Mouse (Mus musculus) urinary bladder, adult 2 months (tissue): ENCODE data around the gene Fgf6. TPM values are rescaled to one million over a fixed set of nuclear protein-coding genes. Genes with fewer than 3 reads are reported as not detected.

ENCODE experiments used
- DNase-seq: peaks from one replicate; pipeline ENCODE4 v3.0.0; 2022; ENCODE audit warnings: low spot score
- polyA plus RNA-seq: library from polyadenylated mRNA; depleted of rRNA; stranded (reverse); fragments of >200 nt; gene quantifications from 2 replicates; pipeline ENCODE4 v1.2.3, GENCODE M21; 2012; rRNA removed

The Fgf6 gene
- polyA plus RNA-seq, result not detected in 2 replicates

DNA sequence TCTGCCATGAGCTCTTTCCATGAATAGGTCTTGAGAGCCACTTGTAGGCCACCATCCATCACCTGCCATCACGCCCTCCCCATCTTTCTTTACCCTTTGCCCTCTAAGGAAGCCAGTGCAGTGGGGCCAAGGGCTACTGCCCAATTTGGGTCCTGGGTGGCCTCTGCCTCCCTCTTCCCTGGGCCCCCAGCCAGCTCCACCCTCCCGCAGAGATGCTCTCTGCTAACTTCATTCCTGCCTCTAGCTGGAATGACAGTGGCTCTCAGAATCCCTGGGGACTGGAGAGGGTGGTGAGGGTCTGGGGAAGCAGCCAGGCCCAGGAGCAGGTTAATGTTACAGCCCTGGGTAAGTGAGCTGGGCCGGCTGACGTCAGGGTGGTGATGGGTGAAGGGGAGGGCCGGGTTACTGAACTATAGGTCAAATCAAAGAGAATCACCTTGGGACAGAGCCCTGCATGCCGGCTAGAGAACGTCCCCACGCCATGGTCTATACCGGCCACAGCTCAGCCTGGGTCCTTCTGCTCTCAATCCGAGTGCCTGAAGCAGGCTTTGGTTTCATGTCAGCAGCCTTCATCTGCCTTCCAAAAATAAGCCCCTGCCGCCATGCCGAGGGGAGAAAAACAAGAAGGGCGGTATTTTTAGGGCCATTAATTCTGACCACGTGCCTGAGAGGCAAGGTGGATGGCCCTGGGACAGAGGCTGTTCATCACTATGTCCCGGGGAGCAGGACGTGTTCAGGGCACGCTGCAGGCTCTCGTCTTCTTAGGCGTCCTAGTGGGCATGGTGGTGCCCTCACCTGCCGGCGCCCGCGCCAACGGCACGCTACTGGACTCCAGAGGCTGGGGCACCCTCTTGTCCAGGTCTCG is at the start of gene Fgf6:
TSS of gene Fgf6 (plus strand) at position 681 of the 865 bp plus-strand sequence.
- no peak for DNase-seq

DNA sequence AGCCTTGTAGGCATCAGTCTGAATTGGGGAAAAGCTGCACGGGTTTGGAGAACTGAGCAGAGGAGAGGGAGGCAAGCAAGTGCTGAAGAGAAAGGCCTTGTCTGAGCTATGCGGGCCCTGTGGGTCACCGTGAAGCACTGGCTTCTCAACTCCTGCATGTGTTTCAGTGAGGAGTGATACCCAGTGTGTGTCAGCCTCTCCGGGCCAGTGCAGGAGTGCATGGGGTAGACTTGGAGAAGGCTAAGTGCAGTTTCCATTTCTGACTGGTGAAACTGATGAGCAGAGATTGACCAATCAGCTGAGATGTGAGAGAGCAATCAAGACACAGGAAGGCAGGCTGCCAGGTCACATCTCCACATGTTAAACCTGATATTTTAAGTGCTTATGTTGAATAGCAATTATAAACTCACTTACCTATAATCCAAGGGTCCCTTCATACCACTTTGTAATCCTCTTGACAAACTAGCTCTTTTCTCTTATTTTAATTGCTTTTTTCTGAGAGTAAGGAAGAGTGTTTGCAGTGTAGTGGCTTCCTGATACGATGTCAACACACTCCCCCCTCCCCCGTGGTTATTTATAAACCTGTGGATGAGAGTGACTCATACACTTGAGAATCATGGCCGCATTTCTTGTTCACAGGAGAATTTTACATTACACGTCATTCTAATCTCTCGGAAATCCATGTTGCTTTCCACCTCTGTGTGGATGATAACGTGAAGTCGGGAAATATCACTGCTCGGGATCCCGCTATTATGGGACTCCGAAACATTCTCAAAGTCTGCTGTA is 49.0 kb upstream of the Fgf6 start:
- no peak for DNase-seq

DNA sequence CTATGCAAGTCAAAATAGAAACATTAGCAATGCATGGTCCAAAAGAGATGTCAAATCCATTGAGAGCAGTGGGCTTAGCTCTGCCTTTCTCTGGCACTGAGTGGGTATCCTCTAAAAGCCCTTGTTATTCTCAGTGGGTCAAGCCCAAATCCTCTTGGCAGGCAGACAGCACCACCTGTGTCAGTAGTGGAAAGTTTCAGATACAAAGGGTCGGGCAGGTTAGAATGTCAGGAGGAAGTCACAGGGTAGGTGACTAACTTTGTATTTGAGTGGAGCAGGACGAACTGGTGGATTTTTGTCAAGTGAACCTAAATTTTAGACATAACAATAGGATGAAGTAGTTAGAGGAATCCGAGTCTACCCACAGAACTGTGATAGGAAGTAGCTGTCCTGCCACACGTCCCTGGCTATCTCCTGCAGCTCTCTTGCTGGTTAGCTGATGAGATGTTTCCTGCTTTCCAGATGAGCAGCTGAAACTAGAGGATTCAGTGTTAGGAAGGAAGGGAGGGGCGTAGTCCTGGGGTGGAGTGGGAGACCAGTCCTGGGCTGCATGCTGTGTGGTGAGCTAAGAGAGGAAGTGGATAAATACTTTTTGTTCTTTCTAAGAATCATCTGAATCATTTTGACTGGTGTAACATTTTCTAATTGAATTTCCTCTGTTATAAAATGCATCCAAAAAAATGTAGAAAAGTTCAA is 33.7 kb upstream of the Fgf6 start:
- no peak for DNase-seq

DNA sequence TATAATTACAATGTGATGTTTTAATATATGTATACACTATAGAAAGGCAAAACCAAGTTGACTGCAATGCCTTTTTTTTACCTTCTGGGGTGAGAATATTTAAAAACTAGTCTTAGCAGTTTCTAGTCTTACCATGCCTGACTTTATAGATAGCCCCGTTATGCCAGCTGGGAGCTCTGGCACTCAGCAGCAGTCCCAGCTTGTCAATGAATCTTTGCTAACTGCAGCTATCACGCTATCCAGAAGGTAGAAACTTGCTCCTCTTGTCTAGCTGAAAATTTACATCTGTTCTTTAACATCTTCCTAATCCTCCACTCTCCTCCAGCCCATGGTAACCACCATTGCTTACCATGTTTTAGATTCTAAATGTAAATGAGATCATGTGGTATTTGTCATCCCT is 21.7 kb upstream of the Fgf6 start:
- no peak for DNase-seq

DNA sequence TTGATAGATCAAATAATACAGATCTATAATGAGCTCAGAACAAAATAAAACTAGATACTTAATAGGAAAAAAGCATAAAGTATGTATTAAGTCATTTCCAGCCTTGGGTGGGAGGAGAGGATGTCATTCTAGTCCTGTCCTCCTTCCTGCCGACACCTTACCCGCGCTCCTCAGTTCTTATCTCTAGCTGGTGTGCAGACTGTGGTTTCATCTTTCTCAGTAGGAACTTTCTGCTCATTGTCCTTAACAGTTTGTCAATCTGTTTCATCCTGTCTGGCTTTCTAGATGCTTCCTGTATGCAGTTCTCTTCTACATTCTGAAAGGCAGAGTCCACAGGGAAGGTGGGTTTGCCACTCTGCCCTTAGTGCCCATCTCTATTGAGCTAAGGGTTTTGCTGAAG is 19.9 kb upstream of the Fgf6 start:
- no peak for DNase-seq

DNA sequence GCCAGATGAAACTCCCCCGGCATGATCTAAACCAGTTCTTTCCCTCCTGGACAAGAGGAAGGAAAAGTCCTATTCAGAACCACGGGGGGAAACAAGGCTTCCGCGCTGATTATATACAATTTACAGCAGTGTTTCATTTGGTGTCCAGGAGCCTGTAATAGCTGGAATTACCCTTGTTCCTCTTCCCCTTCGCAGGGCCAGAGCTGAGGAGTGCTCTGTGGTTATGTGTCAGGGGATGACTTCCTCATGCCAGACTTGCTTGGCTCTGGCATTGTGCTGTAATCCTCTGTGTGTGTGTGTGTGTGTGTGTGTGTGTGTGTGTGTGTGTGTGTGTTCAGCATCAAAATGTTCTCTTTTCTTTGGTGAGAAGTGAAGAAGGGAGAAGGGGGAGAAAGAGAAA is 19.0 kb upstream of the Fgf6 start:
- DNase-seq, result no peak

DNA sequence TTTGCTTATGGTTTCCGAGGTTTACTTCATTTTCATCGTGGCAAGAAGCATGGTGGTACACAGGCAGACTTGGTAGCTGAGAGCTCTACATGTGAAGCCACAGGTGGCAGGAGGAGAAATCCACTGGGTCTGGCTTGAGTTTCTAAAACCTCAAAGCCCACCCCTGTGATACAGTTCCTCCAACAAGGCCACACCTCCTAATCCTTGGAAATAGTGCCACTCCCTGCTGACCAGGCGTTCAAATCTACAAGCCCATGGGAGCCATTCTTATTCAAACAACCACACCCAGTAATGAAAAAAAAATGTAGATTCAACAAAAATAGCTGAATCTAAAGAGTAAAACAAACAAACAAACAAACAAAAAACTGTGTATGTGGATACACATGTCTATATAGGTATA is 9.7 kb upstream of the Fgf6 start:
- DNase-seq, result no peak

DNA sequence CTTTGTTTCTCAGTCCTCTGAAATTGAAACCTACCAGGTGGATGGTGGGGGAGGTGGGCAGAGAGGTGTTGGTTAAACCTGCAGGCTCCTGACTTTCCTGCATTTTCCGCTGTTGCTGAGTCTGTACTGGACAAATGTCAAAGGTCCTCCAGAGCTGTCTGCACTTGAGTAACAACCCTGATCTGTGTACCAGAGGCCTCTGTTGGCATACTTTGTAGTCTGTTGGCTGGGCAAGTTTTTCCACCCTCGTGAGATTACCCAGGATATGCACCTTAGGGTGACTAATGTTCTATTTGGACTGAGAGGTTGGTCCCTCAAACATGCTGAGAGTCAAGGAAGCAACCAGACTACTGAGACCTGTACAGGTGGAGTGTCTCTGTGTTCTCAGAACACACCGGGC is 8.8 kb upstream of the Fgf6 start:
- no peak for DNase-seq

DNA sequence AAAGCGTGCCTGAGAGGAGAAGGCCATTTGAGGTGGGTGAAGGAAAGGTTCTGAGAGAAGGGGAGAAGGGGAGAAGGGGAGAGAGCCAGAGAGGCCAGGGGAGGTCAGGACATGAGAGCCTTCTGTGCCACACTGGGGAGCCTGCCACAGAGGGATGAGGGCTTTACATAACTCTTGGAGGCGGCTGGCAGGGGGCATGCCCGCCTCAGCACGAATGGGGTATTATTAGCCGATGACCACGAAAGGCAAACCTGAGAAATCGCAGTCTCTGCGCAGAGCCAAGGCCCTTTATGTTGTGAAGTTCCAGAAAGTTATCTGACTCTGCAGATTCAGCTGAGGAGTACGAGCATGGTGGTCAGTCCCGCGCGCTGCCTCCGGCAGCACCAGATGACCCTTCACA is 5.4 kb upstream of the Fgf6 start:
- DNase-seq, result no peak

DNA sequence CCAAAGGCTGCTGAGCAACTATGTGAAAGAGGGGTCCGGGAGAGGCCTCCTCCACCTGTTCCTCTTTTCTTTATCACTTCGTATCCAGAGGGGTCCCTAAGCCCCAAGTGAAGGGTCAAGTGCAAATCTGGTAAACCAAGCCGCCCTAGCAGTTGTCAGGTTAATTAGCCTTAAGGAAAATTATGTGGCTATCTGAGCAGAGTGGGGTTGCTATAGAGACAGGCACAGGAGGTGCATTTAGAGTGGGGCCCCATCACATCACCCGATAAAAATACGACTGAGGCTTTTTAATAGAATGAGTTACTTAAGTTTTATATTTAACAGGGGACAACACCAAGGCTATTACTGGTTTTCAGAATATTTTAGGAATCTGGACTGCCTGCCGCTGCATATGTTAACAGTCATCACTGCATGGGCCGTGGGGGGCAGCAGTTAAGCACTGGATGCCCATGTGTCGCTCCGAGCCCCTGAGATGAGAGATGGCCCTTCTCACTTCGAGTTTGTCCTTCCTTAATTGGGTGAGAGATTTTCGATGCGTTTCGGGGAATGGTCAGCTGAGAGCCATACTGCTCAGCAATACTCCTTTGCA is 3.3 kb upstream of the Fgf6 start:
- no peak for DNase-seq

DNA sequence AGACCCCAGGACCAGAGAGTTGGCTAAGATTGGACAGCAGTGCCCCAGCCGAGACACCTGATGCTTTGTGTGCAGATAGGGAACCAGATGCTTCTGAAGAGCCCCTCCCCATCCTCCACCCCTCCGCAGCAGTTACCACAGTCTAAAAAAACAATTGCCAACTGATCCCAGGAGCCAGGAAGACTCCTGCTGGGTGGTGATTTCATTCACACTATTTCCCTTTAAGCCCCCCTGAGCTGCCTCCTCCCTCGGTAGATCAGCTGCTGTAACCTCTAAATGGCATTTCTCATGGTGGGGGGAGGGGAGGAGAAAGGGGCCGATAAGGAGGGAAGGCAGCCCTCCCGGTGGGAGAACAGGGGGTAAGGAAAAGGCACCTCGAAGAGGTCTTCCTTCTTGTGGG is 3.9 kb downstream of the Fgf6 start:
- DNase-seq, result no peak

DNA sequence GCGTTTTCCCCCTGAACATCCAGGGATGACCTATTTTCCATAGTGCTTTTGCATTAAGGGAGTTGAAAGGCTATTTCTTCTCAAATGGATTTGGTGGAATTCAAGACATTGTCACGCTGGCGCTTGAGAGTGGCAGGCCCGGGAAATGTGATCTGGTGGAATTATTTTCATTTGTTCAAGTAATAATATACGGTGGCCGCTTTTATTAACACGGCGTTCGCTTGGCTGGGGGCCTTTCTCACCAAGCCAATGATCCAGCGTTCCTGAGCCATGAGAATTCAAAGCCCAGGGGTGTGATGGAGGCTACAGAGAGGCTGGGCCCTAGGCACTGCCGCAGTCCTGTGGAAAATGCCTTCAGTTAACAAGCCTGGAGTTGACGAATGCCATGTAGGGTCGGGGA is 5.0 kb downstream of the Fgf6 start:
- no peak for DNase-seq

DNA sequence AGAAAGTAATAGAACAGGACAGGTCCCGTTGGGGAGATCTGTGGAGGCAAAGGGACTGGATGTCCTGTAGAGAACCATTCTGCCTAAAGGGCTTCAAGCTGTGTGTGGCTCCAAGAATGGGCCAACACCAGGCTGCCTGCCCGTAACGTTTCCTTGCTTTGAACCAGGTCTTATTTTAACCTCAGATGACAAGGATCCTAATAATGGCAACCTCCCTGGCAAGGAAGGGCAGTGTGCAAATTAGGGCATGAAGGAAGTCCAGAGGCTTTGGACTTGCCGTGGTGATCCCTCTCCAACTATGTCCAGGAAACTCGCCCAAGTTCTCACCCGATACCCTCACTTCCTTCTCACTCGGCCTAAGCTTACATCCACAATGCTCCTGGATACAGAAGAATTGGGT is 9.4 kb downstream of the Fgf6 start:
- no peak for DNase-seq

DNA sequence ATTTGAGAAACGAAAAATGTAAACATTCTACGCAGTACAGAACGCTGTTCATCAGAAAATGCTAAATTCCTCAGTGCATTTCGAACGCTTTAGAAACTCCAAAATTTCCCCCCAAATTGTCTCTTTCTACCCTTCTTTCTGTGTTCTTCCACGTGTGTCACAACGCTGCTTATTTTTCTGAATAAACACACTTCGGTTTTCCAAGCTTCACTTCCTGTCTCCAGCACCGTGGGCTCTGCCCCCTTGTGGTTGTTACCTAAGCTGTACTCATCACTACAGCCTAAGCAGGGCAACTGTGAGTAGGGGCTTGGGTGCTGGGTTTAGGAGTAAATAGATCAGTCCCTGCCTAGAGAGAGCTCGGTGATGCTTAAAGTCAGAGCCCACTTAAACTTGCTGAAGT is 19.4 kb downstream of the Fgf6 start:
- DNase-seq, result no peak

DNA sequence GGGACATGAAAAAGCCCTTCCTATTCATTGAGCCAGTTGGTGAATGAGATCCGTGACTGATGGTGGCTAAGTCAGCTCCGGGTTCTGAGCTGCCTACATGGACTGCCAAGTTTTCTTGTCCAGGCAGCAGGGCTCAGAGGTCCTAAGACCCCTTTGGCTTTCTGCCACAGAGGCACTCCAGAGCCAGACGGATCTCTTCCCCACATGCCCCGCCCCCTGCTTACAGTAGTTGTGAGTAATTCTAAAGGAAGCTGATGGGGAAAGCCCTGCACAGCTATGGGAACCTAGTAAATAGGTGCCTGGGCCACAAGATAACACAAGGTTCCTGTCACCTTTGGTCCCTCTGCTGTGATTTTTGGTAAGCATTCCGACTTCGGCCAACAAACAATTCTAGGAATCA is 29.5 kb downstream of the Fgf6 start:
- DNase-seq, result no peak

DNA sequence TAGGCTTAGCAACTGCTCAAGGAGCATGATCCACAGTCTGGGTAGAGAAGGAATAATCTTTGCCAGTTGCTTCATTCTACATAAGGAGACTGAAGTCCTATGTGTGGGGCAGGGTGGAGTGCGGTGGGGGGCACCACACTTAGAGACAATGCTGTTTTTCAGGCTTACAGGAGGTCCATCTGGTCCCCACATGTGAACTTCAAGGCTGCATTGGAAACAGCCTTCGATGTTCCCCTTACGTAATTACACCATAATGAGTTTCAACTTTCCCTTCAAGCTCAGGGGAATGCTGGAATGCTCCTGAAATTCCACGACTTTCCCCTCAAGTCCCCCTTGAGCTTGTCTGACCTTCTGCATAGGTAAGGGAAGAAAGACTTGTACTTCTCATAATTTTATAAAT is 35.5 kb downstream of the Fgf6 start:
- no peak for DNase-seq

DNA sequence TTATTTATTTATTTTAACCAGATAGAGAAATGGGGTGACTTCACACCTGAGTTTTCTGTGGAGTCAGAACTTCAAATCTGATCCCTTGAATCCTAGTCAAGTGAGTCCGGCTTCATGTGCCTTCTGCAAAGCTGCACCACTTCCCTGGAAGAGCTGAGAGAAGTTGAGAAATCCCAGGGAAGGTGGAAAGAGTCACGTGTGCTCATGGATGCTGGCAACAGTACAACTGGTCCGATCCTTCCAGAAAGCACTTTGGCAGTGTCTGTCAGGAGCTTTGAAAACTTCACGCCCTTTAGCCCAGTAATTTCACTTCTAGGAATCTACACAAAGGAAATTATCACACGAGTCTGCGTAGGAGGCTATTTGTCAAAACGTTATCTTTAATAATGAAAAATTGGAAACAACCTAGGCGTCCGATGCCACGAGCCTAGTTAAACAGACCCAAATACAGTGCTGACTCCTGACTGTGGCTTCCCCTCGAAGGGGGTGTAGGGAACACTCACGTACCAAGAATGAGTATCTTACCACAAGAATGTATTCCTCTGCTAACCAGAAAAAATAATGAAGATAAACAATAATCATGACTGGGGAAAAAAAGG is 41.7 kb downstream of the Fgf6 start:
- DNase-seq, result no peak

DNA sequence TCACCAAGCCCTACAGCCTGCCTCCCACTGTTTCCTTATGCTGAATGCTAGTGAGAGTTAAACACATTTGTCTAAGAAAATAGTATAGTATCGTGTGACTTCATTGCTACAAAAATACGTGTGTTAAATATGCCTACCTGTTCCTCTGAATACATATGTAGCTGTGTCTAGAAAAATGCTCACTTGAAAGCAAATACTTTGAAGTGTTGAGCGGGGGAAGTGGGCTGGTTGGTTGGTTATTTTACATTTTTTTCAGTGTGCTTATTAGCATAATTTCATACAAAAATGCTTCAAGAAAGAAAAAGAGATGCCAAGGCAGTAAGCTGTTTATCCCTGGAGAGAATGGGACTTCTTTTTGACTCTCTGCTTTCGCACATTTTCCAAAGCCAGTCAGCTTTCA is 44.6 kb downstream of the Fgf6 start:
- DNase-seq, result no peak

DNA sequence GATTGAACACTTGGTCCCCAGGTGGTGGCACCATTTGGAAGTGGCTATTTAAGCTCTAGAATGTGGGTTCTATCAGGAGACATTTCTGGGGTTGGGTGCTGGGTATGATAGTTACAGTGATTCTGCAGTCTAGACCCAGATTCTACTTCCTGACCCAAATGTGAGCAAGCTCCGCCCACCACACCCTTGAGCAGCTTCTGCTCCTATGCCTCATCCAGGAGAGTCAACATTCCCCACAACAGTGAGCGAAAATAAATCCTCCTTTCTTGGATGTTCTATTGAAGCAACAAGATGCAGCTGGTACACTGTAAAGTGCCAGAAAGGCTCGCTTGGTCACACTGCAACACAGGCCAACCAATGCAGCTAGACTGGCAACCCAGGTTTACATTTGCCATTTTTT is 48.5 kb downstream of the Fgf6 start:
- no peak for DNase-seq

DNA sequence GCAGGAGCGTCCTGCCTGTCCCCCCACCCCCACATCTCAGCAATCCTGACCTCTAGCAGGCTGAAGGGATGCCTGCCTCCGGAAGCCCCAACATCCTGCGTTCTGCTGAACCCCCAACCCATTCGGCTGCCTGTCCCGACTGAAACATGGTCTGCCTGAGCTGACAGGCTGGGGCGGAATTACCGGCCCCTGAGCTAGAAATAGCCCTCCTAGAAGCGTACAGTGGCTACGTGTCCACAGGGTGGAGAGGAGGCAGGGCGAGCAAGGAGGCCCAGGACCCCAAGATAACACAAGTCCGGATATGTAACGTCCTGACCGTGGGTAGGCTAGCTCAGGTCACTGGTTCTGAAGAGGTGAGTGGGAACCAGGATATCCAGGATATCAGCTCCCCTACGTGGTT is 49.4 kb downstream of the Fgf6 start:
- DNase-seq, result no peak

DNA sequence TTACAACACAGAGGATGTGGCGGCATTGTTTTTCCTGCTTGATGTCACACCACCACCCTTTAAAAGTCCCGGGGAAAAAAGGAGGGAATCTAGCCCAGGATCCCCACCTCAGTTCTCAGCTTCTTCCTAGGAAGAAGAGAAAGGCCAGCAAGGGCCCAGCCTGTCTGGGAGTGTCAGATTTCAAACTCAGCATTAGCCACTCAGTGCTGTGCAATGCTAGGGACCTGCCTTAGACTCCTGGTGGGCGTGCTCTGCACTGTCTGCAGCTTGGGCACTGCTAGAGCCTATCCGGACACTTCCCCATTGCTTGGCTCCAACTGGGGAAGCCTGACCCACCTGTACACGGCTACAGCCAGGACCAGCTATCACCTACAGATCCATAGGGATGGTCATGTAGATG is 57.4 kb downstream of the Fgf6 start, which contains the start of gene Fgf23:
TSS of gene Fgf23 (plus strand) at position 86 of the 400 bp plus-strand sequence.
- no peak for DNase-seq
